Mouse (Mus musculus) kidney, adult 2 months (tissue): Measurements from ENCODE around the gene Rbfox1.

Experiments
- CTCF ChIP-seq: fragments of 200-500 bp; conservative IDR thresholded peaks from 2 replicates; pipeline ENCODE4 v1.5.1; 2011; ENCODE audit warnings: low read depth, mild to moderate bottlenecking, control low read depth, low read length, moderate library complexity, mixed read lengths; ENCODE audit not compliant: insufficient read depth, insufficient read length
- POLR2A ChIP-seq: fragments of 200-500 bp; IDR thresholded peaks from one replicate; pipeline ENCODE4 v1.6.1; 2011; ENCODE audit warnings: low read depth, low read length, control low read depth

- no peak for TF ChIP-seq CTCF
- TF ChIP-seq POLR2A = no peak
Measured at GRCm38 (mm10) chr16:6531459-6531858, 646.3 kb downstream of the Rbfox1 start.
